Mouse (Mus musculus) brown adipose tissue, adult 24 weeks (tissue): ENCODE data around the gene Vma21. TPM values are rescaled to one million over a fixed set of nuclear protein-coding genes. Genes with fewer than 3 reads are reported as not detected.
A peak's percentile ranks its signal among the peaks of the same experiment; 100 is the strongest.

Source experiments
- H3K27ac ChIP-seq: fragments of 200-500 bp; replicated peaks from 2 replicates; pipeline ENCODE4 v1.5.1; 2012; ENCODE audit warnings: low read depth, mild to moderate bottlenecking, low read length
- H3K4me1 ChIP-seq: fragments of 200-500 bp; 2 replicates; pipeline ENCODE4 v1.6.1; 2012; ENCODE audit warnings: low read length, mixed read lengths; ENCODE audit not compliant: control insufficient read depth, insufficient read depth, insufficient read length
- H3K4me3 ChIP-seq: fragments of 200-500 bp; 2 replicates; pipeline ENCODE4 v1.5.1; 2012; ENCODE audit warnings: low read depth, mild to moderate bottlenecking, low read length, moderate library complexity; ENCODE audit not compliant: insufficient read depth
- polyA plus RNA-seq: library from polyadenylated mRNA; stranded (reverse); fragments of >200 nt; gene quantifications from 2 replicates; pipeline ENCODE4 v1.2.4, GENCODE M21; 2012; ENCODE audit not compliant: missing spikeins, insufficient read depth, insufficient read length

Vma21 gene
- polyA plus RNA-seq, result 53.7 and 63.9 TPM in 2 replicates

DNA sequence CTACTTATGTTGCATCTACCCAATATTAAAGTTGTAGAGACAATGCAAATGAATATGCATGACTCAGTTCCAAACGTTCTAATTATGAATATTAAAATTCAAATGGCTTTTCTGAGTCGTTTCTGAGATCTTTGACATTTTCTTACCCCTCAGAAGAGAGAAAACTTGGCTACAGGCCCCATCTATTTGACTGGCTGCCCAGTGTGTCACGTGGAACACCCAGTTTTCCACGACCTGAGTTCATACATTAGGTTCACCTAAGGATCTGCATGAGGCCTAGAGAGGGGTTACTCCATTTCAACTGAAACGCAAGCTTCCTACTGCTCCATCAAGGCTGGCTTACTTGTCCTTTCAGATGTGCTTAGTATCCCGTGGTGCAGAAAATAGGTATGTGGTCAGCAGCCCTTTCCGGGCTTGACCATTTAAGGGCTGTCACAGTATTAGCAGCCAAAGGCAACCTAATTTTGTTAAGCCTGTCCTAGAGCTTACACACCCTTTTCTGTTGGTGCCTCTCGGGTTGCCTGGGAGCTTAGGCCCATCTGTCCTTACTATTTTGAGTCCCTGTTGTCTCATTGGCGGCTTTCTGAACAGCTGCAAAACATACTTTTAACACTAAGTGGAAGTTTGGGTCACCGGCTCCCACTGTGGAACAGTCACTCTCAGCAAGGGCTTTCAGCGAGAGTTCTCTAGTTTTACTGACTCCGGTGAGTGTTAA lies at the start of gene Vma21:
Gene Vma21 (plus strand): TSS at position 294 of the 715 bp plus-strand sequence.
- Histone ChIP-seq H3K4me3 (peak within 1 kb of the TSS; percentile 91), H3K4me1 (no peaks in the 10 kb centered on the region), H3K27ac (peak within 1 kb of the TSS; percentile 95)

DNA sequence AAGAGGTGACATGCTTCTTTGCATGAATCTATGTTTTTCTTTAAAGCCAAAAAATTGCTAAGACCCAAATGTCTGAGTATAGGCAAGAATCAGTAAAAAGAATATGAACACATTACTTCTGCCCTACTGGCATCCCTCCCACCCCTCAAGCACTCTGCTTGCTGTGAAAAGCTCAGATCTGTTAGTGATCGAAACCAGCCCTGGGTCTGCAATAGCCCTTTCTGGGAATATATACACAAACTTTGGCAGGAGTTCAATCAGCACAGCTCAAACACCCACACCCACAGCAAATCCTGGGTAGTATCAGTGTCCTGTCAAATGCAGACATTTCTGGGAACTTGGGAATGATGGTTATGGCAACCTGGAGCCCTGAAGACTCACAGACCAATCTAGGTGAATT lies 47.8 kb upstream of the Vma21 start:
- Histone ChIP-seq H3K4me1 (no peaks in the 10 kb centered on the region), H3K4me3 (no peak overlapping the region), H3K27ac (no peak overlapping the region)

DNA sequence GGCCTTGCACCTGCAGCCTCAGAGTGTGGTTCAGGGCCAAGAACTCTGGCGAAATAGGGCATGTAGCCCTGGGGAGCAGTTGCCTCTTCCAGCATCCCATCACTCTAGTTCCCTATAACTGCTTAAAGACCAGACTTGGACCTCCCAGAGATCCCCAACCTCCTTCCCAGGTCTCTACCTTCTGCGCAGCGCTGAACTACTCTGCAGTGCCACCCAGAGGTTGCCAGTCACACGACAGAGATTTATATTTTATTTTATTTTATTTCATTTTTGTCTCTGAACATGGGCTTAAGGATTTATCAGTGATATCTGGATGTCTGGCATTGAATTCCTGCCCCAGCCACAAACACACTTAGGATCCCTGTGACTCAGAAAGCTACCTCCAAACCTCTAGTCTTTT lies 24.6 kb upstream of the Vma21 start:
- H3K4me1 ChIP-seq, result no peaks in the 10 kb centered on the region
- H3K4me3 ChIP-seq, result no peak overlapping the region
- no peak overlapping the region for H3K27ac ChIP-seq

DNA sequence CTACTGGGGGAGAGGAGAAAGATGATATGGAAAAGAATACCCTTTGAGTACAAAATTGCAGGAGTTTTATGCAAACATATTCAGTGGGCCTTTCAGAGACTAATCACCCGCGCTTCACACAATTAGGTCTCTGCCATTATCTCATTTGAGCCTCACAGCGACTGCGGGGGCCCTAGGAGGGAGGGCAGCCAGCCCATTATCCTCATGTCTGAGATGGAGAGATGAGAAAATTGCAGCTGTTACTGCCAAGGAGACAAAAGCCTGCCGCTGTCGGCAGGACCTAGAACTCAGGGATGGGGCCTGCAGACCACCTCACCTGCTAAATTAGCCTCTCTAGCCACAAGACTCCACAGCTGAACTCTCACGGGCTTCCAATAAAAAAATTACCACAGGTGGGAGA lies 18.0 kb upstream of the Vma21 start:
- no peaks in the 10 kb centered on the region for H3K4me1 ChIP-seq
- no peak overlapping the region for H3K4me3 ChIP-seq
- H3K27ac ChIP-seq, result no peak overlapping the region

DNA sequence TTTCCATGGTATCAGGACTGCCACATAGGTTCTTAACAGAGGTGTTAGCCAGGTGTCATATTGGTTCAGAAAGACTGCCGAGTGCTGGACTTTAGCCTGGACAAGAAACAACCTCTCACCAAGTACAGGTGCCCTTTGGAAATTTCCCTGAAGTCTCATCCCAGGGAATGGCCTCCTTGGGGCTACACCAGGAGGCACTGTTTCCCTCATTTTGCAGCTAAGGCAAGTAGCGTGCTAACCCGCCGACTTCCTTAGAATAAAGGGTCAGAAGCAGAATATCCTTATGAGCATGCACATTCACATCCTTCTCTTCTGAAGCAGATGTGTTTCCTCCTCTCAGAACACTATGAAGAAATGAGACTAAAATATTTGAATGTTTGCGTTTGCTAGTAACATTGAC lies 16.8 kb upstream of the Vma21 start:
- Histone ChIP-seq H3K4me1 (no peaks in the 10 kb centered on the region), H3K4me3 (no peak overlapping the region), H3K27ac (no peak overlapping the region)

DNA sequence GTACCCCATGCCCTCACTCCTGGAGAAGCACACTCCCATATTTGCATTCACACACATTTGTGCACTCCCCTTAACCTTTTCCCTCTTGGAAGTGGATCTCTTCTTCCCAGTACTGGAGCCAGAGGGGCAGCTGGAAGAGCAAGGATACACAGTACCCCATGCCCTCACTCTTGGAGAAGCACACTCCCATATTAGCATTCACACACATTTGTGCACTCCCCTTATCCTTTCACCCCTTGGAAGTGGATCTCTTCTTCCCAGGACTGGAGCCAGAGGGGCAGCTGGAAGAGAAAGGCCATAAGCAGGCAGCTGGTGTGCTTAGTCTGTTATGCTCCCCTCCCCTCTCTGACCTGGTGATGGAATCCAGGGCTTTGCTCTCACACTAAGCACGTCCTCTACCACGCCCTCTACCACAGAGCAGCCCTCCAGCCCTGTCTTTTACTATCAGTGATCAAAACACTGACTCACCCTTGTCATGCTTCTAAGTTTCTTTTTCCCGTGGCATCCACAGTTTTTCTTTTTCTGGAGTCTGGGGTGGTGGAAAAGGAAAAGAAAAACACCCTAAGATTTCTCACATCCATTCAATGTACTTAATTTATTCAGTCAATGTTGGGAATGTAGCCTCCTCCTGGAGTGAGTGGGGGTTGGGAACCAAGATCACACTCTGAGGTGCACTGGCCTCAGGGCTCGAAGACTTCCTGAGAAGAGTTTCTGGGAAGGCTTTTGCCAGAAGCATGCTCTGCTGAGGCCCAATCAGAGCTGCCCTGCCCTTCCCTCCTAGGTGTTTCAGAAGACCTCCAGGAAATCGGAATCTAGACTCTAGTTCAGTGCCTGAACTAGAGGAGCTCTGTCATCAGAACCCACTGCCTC lies 3.5 kb upstream of the Vma21 start:
- H3K27ac ChIP-seq, result no peak overlapping the region

DNA sequence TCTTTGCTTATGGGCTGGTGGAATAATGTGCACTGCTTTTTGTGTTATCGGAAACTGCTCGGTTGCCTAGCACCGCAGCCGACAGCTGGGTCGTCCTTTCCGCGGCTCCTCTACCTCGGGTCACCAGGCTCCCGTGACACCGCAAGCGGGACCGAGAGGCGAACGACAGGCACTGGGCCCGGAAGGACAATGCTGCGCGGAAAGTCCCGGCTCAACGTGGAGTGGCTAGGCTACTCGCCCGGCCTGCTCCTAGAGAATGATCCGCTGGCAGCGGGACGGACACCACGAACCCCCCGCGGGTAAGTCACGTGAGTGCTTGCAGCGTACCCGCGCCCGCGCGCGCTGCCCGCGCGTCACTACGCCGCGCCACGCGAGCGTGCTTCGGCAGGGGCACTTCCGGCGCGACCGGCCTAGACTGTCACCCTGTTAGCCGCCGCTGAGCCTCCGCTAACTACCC lies 705 bp downstream of the Vma21 start:
- Histone ChIP-seq H3K27ac (peak overlapping the region; percentile 95), H3K4me3 (peak overlapping the region; percentile 91), H3K4me1 (no peaks in the 10 kb centered on the region)

More for the DNA sequence above, 3.5 kb upstream of the Vma21 start:
- H3K4me3 ChIP-seq, result no peak overlapping the region
- no peaks in the 10 kb centered on the region for H3K4me1 ChIP-seq

DNA sequence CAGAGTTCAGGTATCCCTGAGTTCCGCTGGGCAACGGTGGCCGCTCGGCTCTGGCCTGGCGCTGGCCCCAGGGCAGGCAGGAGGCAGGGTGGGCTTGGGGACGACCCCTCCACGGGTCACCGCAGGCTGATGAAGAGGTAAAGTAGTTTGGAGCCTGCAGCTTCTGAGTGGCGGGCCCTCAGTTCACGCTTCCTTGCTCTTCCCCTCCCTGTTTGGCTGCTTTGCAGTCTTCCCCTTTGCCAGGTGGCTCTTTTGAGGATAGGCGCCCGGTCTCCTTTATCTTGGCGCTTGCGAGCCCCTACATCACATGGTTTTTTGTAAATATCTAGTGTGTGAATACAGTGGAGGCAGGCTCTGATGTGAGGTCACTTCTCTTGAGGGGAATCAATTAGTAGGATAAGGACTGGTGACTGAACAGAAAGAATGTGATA lies 1.2 kb downstream of the Vma21 start:
- Histone ChIP-seq H3K4me3 (peak overlapping the region; percentile 91), H3K4me1 (no peaks in the 10 kb centered on the region), H3K27ac (peak overlapping the region; percentile 48)

DNA sequence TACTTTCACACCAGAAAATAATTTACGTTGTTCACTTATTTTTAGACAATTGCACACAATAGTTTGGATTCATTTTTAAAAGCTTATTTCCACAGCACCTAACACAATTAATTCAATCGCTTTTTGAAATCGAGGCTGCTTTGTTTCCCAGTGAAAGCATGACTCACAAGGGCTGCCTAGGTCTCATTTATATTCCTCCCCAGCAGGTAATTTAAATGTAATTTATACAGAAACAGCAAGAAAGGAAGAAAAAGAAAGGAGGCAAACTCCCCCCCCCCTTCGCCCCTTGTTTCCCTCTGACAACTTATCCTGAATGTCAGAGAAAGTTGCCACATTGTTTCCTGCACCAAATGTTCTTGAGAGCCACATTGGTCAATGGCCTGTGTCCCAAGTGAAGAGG lies 23.2 kb downstream of the Vma21 start:
- no peak overlapping the region for H3K27ac ChIP-seq
- H3K4me3 ChIP-seq, result no peak overlapping the region
- no peaks in the 10 kb centered on the region for H3K4me1 ChIP-seq

DNA sequence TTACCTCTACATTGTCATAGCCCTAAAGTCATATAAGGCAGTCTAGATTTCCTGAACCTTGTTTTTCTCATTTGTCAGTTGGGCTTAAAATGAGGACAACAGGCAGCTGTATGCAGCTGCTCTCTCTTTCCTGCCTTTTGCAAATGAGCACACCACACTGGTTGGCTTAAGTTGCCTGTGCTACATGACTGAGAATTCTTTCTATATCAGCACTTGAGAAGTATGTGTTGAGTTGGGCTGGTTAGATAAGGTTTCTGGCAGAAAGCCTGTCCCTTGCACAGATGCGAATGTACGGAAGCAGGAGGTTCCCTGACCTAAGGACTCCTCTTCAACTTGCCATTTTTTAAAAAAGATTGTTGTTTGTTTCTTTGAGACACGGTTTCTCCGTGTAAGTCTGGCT lies 31.0 kb downstream of the Vma21 start:
- Histone ChIP-seq H3K4me3 (no peak overlapping the region), H3K27ac (no peak overlapping the region), H3K4me1 (no peaks in the 10 kb centered on the region)

DNA sequence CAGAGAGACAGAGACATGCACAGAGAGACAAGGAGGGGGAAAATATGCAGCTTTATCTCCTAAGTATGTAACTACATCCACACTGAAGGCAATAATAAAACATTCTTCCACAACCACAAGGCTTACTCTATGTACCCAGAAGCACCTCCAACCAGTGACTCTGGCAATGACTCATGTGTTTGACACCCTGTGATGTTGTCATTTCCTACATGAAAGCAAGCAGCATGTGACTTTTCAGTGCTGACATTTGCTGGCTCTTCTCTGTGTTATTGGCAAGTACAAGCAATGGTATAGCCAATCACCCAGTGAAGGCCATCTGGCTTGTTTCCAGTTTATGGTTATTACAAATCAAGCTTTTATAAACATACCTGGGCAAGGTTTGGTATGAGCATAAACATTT lies 38.1 kb downstream of the Vma21 start:
- H3K4me3 ChIP-seq, result no peak overlapping the region
- H3K27ac ChIP-seq, result no peak overlapping the region
- no peaks in the 10 kb centered on the region for H3K4me1 ChIP-seq

Other genes with a start within 250 kb of the Vma21 start
- not detected in 2 replicates for gene Gpr50, start 152.3 kb upstream of the Vma21 start, polyA plus RNA-seq
- gene Gm1141, start 105.1 kb downstream of the Vma21 start, polyA plus RNA-seq, result not detected in 2 replicates
- gene Prrg3, start 146.7 kb downstream of the Vma21 start, polyA plus RNA-seq, result 5.0 and 10.8 TPM in 2 replicates
- gene Fate1, start 157.1 kb downstream of the Vma21 start, polyA plus RNA-seq, result not detected in 2 replicates
- not detected in 2 replicates for gene Cnga2, start 175.9 kb downstream of the Vma21 start, polyA plus RNA-seq